Mouse (Mus musculus): ENCODE results near the gene Dctn2.
"Not testable (repeated sequence)": the region's sequence is repeated elsewhere in the genome, so short reads cannot be mapped to it uniquely, and the experiment has no call there.

Gene Dctn2

DNA sequence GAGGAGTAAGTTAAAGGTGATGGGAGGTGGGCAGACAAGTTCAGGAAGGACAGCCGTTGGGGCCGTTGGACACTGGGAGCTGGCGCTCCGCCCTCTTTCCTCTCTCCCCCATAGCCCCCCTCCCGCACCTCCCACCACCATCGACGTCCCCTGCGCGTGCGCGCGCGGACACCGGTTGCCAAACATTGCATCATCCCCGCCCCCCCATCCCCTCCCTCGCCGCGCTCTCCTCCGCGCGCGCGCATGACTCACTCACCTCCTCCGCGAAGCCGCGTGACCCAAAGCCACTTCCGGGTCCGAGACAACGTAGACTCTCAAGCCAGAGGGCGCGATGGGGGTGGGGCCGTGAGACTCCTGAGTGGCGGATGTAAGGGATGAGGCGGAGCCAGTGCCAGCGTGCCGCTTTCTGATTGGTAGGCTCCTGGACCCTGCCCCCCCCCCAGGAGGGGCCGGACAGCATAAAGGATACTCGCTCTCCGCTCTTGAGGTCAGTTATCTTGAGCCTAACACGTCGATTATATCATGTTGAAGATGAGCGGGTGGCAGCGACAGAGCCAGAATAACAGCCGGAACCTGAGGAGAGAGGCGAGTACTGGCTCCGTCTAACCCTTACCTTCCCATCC lies 24.2 kb downstream of the Dctn2 start:
- peak; percentile 100 for DNase-seq

- DNase-seq: peak; percentile 82
These were observed 25.0 kb downstream of the Dctn2 start for GRCm38 (mm10) chr10:127290930-127291880.

DNA sequence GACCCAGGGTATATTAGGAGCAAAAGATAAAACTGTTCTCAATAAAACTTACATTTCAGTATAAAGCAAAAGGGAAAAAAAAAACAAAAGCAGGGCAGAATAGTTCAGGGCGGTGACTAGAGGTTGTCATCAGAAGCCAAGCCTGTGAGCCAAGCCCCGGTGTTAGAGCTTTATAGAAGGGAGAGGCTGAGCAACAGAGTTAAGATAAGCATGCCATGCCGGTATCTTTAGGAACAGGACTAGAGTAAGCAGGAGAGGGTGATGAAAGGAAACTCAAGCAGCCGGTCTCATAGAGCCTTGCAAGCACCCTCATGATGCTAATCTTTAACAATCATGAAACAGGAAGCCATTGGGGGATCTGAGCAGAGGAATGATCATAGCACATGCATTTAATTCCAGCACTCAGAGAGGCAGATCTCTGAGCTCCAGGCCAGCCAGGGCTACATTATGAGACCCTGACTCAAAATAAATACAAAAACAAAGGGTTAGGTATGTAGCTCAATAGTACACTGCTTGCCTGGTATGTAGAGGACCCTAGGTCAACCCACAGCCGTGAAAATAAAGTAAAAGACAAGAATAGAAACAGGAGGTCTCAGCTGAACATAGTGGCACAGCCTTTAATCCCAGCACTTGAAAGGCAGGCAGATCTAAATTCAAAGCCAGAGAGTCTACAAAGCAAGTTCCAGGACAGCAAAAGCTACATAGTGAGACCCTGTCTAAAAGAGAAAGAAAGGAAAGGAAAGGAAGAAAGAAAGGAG lies 25.9 kb downstream of the Dctn2 start:
- peak; percentile 81 for DNase-seq

GRCm38 (mm10) chr10:127292987-127293538 lies 26.9 kb downstream of the Dctn2 start:
- no peak for DNase-seq

- no peak for DNase-seq
These were observed 27.5 kb downstream of the Dctn2 start for GRCm38 (mm10) chr10:127293590-127294113.

DNA sequence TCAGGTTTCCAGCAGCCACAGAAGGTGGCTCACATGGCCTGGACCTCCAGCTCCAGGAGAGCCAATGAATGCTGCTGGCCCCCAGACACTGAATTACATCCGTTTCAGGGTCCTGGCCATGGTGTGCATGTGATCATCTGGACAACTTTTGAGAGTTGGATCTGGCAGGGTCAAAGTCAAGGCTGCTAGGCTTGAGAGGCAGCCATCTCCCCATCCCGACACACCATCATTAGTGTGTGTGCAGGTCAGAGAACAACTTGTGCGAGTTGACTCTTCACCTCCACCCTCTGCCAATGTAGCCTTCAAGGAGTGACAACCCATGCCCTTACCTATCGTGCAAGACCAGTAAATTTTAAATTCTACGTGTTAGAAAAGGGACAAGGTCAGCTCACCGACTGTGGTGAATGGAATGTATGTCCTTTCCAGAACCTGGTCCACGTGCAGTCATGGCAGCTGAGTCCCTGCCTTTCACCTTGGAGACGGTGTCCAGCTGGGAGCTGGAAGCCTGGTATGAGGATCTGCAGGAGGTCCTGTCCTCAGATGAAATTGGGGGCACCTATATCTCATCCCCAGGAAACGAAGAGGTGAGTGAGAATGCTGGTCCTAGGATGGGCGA lies 28.8 kb downstream of the Dctn2 start:
- no peak for DNase-seq

GRCm38 (mm10) chr10:127295986-127296794 lies 30.0 kb downstream of the Dctn2 start:
- no peak for DNase-seq

DNA sequence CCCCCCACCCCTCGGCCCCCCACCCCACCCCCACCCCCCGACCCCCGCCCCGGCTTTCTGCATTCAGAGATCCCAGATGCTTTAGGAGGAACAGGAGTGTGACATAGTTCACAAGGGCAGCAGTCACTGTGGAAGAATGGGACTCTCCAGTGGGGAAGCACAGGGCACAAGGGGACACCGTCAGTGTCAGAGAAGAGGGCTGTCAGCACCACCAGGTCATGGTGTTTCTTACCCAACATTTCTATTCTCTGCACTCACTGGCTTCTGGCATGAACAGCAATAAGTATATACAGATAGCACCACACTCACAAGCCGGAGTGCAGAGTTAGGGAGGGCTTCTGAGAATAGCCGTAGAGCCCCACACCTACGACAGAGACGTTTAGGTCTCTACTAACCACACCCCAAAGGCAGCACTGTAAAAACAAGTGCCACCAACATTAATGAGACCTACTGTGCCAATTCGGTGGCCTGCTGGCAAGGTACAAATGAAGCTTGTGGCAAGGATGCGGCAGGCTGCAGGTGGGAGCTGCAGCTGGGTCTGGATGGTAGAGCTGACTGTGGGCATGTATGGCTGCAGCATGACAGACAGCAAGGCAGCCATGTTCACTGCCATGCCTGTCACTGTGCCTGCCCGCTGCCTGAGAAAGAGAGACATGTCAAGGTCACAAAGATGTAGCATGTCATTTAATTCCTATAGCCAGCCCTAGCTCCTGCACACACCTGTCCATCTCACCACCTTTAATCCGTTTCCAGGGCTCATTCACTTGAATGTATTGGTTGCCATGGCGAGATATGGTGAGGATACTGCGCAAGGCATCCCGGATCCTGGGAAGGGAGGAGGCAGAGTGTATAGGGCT lies 31.1 kb downstream of the Dctn2 start:
- no peak for DNase-seq

DNA sequence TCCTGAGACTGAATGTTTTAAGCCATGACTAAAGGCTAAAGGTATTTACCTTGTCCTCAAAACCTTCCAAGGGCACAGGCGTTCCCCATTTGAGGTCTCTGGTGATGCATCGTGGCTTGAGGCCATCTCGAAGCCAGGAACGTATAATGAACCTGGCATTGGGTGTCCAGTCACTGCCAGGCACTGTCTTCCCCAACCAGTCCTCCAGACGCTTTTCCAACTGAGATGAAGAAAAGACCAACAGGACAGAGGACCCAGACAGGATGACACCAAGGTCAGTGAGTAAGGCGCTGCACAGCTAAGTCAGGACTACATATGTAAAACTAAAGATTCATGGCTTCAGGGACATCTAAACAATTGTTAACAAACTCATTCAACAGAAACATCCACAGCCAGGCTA lies 34.2 kb downstream of the Dctn2 start:
- DNase-seq: no peak

GRCm38 (mm10) chr10:127303136-127303535 lies 37.0 kb downstream of the Dctn2 start:
- DNase-seq: no peak

DNA sequence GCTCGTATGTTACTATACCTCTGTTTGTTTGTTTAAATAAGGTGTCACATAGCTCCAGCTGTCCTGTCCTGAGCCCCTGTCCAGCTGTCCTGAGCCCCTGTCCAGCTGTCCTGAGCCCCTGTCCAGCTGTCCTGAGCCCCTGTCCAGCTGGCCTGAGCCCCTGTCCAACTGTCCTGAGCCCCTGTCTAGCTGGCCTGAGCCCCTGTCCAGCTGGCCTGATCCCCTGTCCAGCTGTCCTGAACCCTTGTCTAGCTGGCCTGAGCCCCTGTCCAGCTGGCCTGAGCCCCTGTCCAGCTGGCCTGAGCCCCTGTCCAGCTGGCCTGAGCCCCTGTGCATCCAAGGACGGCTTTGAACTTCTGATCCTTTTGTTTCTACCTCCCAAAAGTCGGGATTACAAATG lies 43.0 kb downstream of the Dctn2 start:
- not testable (repeated sequence) for DNase-seq

DNA sequence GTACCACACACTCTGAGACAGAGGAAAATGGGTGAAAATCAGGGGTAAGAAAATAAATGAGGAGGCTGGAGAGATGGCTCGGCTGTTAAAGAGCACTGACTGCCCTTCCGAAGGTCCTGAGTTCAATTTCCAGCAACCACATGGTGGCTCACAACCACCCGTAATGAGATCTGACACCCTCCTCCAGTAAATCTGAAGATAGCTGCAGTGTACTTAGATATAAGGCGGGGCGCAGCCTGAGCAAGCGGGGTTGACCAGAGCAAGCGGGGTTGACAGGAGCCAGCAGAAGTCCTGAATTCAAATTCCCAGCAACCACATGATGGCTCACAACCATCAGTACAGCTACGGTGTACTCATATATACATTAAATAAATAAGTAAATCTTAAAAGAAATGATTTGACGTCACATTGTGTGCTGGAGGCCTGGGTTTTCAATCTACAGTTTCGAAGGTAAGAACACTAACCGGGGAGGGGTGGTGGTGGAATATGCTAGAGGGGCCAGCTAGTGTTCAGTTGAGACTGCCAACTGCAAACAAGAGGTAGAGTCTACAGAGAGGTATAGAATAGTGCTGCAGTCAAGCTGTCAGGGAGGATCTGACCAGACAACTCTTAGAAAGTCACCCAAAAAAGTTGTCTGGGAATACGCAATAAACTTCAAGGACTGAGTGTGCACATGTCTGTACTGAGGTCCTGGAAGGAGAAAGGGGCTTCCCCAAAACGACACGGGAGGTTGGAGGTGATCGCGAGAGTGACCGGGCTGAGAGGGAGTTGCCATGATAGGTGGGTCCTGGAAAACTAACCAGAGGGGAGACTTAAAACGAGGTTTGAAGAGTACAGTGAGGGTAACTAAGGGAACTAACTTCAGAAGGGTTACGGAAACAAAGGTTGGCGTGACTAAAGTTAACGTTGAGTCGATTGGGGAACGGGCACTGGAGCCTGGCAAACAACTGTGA lies 44.6 kb downstream of the Dctn2 start:
- DNase-seq: peak; percentile 56

DNA sequence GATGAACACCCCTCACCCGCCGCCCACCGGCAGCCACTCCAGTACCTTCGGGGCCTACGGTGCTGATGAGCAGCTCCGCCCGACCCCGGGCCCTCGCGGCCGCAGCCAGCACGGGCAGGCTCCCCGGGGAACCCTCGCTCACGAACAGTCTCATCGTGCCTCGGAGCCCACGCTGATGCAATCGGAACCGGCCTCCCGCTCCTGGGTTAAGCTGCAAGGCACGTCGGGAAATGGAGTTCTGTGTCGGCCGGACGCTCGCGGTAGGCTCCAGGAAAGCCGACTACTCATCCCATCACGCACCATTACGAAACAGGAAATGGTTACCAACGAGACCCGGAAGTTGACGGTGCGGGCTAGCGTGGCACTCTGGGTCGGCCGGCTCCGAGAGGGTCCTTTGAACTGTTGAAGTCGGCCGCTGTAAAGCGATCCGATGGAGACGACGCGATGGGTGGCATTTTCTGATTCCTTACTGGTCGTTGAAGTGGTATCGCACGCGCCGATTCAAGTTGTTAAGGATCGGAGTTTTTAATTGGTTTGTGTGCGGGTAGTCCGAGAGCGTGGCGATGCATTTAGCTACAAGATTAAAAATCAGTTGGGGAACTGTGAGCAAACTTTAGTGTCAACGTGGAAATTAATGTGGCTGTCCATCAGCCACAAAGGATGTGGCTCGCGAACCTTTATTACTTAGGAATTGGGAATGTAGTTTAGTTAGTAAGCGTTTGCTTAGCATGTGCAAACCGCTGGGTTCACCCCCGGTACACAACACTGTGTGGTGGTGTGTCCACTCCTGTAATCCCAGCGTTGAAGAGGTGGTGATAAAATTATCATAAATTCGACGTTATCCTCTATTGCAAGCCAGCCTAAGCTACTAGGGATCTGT lies 45.5 kb downstream of the Dctn2 start, which contains the start of gene Mars:
TSS of gene Mars (minus strand) at position 311 of the 880 bp plus-strand sequence.
- peak; percentile 93 for DNase-seq

GRCm38 (mm10) chr10:127312356-127312676 lies 46.1 kb downstream of the Dctn2 start:
- peak; percentile 85 for DNase-seq

DNA sequence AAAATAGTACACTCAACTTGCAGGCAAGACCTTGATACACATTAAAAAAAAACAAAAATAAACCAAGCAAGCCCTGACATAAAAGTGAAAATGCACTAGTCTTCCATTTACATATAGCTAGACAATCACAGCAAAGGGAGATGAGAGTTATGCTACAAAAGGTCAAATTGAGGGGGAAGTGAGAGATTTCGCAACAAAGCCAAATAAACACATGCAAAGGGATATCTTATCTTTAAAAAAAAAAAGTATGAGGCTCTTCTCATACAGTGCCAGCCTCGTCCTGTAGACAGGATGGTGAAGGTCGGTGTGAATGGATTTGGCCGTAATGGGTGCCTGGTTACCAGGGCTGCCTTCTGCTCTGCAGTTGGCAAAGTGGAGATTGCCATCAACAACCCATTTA lies 46.7 kb downstream of the Dctn2 start:
- DNase-seq: no peak

DNA sequence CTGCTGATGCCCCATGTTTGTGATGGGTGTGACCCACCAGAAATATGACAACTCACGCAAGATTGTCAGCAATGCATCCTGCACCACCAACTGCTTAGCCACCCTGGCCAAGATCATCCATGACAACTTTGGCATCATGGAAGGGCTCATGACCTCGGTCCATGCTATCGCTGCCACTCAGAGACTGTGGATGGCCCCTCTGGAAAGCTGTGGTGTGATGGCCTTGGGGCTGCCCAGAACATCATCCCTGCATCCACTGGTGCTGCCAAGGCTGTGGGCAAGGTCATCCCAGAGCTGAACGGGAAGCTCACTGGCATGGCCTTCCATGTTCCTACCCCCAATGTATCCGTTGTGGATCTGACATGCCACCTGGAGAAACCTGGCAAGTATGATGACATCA lies 47.3 kb downstream of the Dctn2 start:
- not testable (repeated sequence) for DNase-seq

- DNase-seq: not testable (repeated sequence)
These were observed 48.8 kb downstream of the Dctn2 start for GRCm38 (mm10) chr10:127314950-127315349.

DNA sequence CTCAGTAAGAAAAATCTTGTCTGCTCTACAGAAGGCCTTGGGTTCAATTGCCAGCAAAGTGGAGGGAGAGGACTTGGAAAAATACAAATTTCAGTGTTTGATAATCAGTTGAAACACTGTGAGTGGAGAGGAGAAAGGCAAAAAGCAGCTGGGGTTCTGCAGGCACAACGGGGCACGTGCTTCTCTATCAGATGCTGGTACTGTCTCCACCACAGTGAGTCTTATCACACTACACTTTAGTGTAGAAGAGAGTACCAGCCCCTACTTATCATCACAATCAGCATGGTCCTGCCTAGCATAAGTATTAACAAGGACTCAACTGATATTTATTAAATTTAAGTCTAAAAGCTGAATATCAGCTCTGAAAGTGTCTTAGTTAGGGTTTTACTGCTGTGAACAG lies 51.1 kb downstream of the Dctn2 start:
- DNase-seq: peak; percentile 43
